Mouse (Mus musculus): ENCODE measurements around the gene Rab11fip4.

Rab11fip4 gene

DNA sequence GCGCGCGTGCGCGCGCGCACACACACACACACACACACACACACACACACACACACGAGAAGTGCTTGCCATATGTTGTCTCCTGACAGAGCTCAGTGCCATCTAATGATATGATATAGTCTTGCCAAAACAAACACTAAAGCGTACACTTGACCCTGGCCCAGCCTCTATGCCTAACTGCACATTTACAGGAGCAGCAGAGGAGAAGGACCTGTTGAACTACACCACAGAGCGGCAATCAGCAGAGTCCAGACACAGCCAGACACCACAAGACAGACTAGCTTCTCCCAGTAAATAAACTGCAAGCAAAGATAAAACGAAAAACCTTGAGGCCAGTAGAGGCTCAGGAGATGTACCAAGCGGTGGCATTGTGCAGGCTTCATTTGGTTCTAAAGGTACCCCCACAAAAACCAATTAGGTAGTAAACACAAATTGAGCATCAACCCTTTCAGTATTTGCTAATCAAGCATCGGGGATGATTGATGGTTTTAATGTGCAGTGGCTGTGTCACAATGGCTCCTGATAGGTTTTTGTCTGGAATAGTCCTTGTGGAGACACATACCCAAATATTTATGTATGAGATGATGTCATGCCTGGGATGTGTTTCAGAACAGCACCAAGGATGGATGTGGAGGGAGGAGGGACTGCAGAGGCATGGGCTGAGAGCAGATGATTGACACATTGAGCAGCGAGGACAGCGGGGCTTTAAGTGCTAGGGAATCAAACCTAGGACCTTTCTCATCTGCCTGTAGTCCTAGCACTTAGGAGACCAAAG lies 145.4 kb downstream of the Rab11fip4 start:
- in situ Hi-C loops (cut with MboI, MseI): no loop called here

DNA sequence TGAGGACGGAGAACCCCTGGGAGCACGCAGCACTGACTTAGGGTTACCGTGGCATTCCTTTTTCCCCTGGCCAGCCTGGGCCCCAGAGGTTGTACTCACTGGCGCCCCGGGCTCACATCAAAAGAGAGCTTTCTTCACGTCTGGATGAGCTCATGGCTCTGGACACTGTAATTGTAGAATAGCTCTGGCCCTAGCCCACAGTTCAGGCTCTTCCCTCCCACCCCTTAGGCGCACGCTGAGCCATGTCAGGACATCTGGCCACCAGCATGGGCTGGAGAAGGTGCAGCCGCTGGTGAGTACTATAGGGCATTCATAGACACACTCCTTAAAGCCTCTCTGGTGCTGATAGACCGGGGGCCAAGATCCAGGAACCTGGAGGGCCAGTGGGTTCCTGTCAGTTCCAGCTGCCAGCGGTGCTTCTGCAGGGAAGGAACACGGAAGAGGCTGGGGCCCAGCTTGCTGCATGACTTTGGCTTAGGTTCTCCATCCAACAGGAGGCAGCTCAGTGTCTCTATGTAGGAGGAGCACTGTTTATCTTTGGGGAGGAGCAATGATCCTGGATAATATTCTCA lies 146.2 kb downstream of the Rab11fip4 start:
- in situ Hi-C loops (cut with MboI, MseI): no loop called here

- in situ Hi-C loops (cut with MboI, MseI): no loop called here
These were observed 147.0 kb downstream of the Rab11fip4 start for GRCm38 (mm10) chr11:79737865-79738502.

- in situ Hi-C loops (cut with MboI, MseI): no loop called here
These were observed 147.9 kb downstream of the Rab11fip4 start for GRCm38 (mm10) chr11:79738725-79739558.

DNA sequence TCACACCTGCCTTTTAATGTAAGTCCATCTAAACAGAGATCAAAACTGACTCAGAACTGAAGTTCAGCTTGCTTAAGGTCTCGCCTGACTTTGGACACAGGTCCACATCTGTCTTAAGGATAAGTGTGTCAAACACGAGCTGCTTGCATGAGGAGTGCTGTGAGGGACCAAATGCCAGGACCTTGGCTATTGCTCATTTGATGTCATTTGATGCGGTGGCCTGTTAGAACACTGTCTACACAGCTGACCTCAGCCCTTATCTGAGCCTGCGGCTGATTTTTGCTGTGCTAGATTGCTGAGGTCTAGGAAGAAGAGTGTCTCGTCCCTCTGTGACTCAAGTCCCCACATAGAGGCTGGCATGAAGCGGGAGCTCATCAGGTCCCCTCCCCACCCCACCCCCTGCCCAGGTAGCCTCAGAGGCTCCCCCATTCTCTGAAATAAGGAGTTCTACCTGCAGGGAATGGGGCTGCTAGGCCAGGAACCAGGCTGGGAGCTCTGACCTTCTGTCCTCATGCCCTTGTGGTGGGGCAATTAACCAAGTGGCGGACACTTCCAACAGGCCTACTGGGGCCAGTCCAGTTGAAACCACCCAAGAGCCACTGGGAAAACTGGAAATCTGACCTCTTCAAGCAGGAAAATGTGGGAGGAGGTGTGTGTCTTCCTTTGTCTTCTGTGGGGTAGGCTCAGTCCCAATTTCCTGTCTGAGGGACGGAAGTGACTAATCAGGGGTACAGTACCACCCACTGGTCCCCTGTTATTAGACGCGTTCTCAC lies 149.9 kb downstream of the Rab11fip4 start:
- in situ Hi-C loops (cut with MboI, MseI): no loop called here

DNA sequence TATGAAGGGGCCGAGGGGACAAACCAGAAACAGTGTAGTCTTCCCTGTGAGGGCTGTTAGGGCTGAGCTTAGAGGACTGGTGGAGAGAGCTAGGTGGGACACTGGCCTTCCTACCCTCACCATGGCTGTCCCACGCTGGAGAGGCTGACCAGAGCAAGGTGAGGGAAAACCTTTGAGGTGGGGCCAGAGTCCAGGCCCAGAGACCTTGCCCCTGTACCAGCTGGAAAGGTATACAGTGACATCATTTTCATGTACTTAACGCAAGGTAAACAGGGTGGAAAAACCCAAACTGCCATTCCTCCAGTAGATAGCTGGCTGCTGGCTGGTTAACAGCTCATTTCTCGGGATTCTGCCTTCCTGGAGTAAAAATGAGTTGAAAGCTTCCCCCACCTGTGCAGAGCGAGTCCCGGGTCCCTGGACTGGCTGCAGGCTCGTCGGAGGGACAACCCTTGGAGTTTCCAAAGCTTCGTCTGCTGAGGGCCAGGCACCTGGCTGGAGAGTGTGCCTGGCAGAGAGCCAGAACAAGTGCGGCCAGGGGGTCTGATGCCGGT lies 155.6 kb downstream of the Rab11fip4 start:
- in situ Hi-C loops (cut with MboI, MseI): no loop called here
